Mouse (Mus musculus): Measurements from ENCODE around the gene Gm45785.
"Not testable (repeated sequence)": the region's sequence is repeated elsewhere in the genome, so short reads cannot be mapped to it uniquely, and the experiment has no call there.

The Gm45785 gene

GRCm38 (mm10) chr7:140855860-140856784, at the start of gene Gm45785:
Gene Gm45785, minus strand, starts transcription at chr7:140856331.
- peak; percentile 92 for DNase-seq

DNA sequence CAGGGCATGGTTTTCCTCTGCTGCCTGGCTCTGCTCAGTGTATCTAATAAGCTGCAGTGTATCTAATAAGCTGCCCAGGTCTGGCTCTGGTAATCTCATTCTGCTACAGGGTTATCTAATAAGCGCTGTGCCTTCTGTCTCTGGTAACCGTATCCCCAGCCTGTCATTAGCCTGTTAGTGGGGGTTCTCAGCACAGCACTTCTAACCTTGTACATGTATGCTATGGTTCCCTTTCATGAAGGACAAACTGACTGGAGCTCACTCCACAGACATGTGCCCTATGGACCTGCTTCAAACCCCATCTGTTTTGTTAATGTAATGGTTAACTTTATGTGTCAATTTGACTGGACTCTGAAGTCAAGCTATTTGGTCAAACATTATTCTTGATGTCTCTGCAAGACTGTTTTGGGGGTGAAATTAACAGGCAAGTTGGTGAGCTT, 49.5 kb upstream of the Gm45785 start:
- peak; percentile 50 for DNase-seq

- peak; percentile 86 for DNase-seq
Measured at GRCm38 (mm10) chr7:140903212-140903611, 47.1 kb upstream of the Gm45785 start.

- DNase-seq: no peak
Measured at GRCm38 (mm10) chr7:140902036-140902875, 46.1 kb upstream of the Gm45785 start.

- DNase-seq: no peak
Measured at GRCm38 (mm10) chr7:140900220-140900619, 44.1 kb upstream of the Gm45785 start, which contains the start of gene Cox8b. Gene Cox8b, minus strand, starts transcription at chr7:140900446.

GRCm38 (mm10) chr7:140899121-140899520, 43.0 kb upstream of the Gm45785 start:
- no peak for DNase-seq

GRCm38 (mm10) chr7:140897863-140898262, 41.7 kb upstream of the Gm45785 start:
- no peak for DNase-seq

DNA sequence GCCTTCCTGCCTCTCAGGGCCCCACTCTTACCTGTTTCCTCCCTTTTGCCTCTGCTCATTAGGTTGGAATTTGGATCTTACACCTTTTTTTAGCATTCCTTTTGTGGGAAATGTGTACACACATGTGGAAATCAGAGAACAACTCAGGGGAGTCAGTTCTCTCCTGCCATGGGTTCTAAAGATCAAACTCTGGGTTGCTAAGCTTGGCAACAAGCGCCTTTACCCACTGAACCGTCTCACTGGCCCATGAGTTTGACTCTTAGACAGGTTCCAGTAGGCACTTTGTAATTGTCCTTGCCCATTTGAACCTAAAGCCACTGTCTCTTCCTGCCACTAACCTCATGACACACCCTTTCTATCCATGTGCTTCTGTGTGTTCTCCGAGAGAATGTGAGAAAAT, 38.5 kb upstream of the Gm45785 start:
- no peak for DNase-seq

- DNase-seq: no peak
Measured at GRCm38 (mm10) chr7:140894031-140894430, 37.9 kb upstream of the Gm45785 start.

- DNase-seq: not testable (repeated sequence)
Measured at GRCm38 (mm10) chr7:140890636-140891035, 34.5 kb upstream of the Gm45785 start.

DNA sequence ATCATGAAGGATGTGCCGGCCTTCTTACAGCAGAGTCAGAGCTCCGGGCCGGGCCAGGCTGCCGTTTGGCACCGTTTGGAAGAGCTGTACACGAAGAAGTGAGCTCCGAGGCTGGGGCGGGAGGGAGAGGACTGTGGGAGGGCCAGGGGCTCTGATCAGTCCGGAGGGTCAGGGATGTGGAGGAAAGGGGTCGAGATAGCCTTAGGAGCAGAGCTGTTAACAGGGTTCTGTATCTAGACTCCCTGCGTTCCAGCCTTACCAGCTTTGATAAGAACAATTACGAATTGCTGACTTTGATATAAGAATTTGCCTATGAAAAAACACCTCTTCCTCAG, 26.3 kb upstream of the Gm45785 start:
- DNase-seq: no peak

DNA sequence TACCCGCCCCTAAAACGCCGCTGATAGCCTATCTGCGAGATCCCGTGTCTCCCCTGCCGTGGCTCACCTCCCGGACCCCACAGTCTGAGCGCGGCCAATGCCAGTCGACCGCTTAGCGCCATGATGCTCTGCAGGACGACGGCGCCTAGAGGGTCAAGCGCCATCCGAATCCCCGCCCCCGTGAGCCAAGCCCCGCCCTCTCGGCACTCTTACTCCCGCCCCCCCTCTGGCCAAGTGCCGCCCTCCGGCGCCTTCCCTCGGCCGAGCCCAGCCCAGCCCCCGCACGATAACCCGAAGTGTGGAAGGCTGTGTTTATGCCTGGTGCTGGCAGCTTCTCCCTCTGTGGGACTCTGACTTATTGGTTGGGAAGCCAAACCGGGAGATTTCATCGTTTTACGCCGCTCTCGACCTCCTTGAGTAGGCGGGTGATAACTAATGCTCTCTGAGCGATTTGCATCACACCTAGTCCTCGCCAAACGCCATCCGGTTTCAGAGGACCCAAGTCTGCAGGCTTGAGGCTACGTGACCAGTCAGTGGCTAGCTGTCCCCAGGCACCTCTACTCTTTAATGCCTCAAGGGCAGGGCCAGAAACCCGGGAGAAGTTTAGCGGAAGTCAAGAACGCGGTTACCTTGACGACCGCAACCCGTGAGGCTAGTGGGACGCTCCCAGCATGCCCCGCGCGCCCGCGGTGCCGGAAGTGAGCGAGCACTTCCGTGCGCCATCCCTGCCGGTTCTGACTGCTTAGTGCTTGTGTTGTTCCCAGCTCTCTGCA, 25.8 kb upstream of the Gm45785 start, which contains the start of the genes Psmd13 and Sirt3:
Gene Psmd13, plus strand, starts transcription at position 273 of the 773 bp plus-strand sequence.
Gene Sirt3, minus strand, starts transcription at position 614 of the 773 bp plus-strand sequence.
- DNase-seq: peak; percentile 97

DNA sequence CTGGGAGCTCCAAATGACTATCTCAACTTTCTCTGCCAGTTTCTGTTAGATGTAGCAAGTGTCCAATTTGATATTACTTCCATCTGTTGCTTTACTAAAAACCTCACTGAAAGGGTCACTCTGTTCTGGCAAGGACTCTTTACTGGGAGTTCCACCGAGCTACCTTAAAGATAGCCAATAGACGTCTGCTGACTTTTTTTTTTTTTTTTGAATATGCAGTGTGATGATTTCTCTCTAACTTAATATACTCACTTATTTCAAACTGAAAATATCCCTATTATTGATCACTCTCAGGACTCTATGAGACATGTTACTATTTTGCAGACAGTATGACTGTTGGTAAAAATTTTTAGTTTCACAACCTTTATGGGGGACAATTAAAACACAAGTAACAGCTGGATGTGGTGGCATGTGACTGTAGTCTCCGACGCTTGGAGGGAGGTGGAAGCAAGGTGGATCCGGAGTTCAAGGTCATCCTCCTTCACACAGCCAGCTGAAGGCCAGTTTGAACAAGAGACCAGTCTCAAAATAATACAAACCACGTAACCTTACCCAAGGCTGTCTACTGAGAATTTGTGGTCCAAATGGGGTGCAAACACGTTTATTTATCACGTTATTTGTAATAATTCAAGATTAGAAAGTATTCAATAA, 24.9 kb upstream of the Gm45785 start:
- peak; percentile 36 for DNase-seq

GRCm38 (mm10) chr7:140880419-140880818, 24.3 kb upstream of the Gm45785 start:
- DNase-seq: peak; percentile 48

- no peak for DNase-seq
Measured at GRCm38 (mm10) chr7:140879355-140879754, 23.2 kb upstream of the Gm45785 start.

DNA sequence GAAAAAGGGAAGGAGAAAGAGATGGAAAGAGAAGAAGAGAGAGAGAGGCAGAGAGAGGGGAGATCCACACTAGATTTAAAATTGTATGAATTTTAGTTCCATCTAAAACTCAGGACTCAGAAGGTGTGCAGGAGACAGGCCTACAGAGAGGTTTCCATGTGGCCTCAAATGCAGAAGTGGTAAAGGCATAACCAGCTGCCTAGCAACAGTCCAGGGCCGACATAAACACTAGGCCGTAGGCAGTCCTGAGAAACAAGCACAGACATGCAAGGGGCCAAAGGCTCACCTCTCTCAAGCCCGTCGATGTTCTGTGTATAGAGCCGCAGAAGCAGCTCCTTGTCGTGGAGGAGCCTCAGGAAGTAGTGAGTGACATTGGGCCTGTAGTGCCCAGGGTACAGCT, 21.2 kb upstream of the Gm45785 start:
- DNase-seq: no peak

DNA sequence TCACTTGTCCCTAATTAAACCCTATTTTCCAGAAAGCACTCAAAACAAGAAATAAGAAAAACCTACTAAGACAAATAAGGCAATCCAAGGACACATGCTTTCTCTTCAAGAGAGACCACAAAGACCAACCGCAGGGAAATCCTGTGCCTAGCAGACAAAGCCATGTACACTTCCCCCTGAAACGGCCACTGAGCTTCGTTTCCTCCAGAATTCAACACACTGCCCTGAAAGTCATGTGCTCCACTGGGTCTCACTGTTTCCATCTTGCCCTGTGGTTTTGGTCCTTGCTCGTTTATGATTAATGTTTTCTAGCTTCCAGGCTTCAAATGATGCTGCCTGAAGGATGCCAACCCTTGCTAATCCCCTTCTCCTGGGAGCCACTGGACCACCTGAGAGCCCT, 18.1 kb upstream of the Gm45785 start:
- DNase-seq: no peak

GRCm38 (mm10) chr7:140864761-140865160, 8.6 kb upstream of the Gm45785 start:
- no peak for DNase-seq

GRCm38 (mm10) chr7:140860728-140861127, 4.6 kb upstream of the Gm45785 start:
- DNase-seq: no peak

- DNase-seq: no peak
Measured at GRCm38 (mm10) chr7:140859997-140860396, 3.9 kb upstream of the Gm45785 start.

- DNase-seq: no peak
Measured at GRCm38 (mm10) chr7:140858746-140859145, 2.6 kb upstream of the Gm45785 start.

All from kidney, postnatal 14 days (tissue).